Mouse (Mus musculus) heart, adult 2 months (tissue): Measurements from ENCODE around the gene Eif4e3.

Experiments
- CTCF ChIP-seq: fragments of 200-600 bp; IDR thresholded peaks from 2 replicates; pipeline ENCODE4 v1.8.1; 2022; ENCODE audit warnings: antibody characterized with exemption, mild to moderate bottlenecking, moderate library complexity
- EP300 ChIP-seq: fragments of 200-500 bp; IDR thresholded peaks from 2 replicates; pipeline ENCODE4 v1.6.1; 2011; ENCODE audit warnings: low read depth, low read length, control low read depth; ENCODE audit not compliant: insufficient read depth
- POLR2A ChIP-seq: fragments of 200-500 bp; IDR thresholded peaks from 2 replicates; pipeline ENCODE4 v1.6.1; 2011; ENCODE audit warnings: mild to moderate bottlenecking, low read depth, low read length, control low read depth; ENCODE audit not compliant: insufficient read depth

- TF ChIP-seq CTCF, result no peak
- no peak for TF ChIP-seq EP300
- no peak for TF ChIP-seq POLR2A
These were observed 45.4 kb downstream of the Eif4e3 start for GRCm38 (mm10) chr6:99621167-99621566.
